In genomic region chr2:20661841-20662240, GRCm38 (mm10) we compare ENCODE assay signal across 30 mouse cellular contexts.
"Had no signal": no experiment of that assay in that cellular context is flagged by ENCODE, and none has a peak within 500 bp of the region (broad histone marks: within the 10 kb centered on the region; RNA-seq: fewer than 3 reads in every experiment).

No protein-coding gene starts in this region.

- H3K4me2 ChIP-seq: heart, embryonic 11.5 days; heart, embryonic 13.5 days; heart, embryonic 15.5 days; hindbrain, embryonic 12.5 days; hindbrain, embryonic 14.5 days; intestine, embryonic 15.5 days; limb, embryonic 12.5 days; liver, embryonic 11.5 days; liver, embryonic 13.5 days; liver, embryonic 15.5 days had no signal

- H3K36me3 ChIP-seq: heart, embryonic 13.5 days; heart, embryonic 15.5 days; hindbrain, embryonic 10.5 days; hindbrain, embryonic 12.5 days; intestine, embryonic 15.5 days; limb, embryonic 10.5 days; limb, embryonic 12.5 days; liver, embryonic 13.5 days; liver, embryonic 15.5 days had no signal

- DNase-seq: gastrocnemius, adult 2 months; gastrocnemius, postnatal 10 days; gastrocnemius, postnatal 25 days; heart, adult 2 months; heart, postnatal 14 days; heart, postnatal 36 days; kidney, adult 18-20 months; kidney, adult 8-10 months; kidney, postnatal 10 days; kidney, postnatal 25 days; kidney, postnatal 4 days; liver; liver, embryonic 13.5 days; liver, postnatal 0 days had no signal

- H3K4me1 ChIP-seq: liver, embryonic 13.5 days; liver, embryonic 15.5 days had no signal

- H3K27me3 ChIP-seq: heart, embryonic 13.5 days; heart, embryonic 15.5 days; hindbrain, embryonic 12.5 days; intestine, embryonic 15.5 days; limb, embryonic 12.5 days; liver, embryonic 13.5 days; liver, embryonic 15.5 days had no signal

- H3K9me3 ChIP-seq: heart, embryonic 13.5 days; heart, embryonic 15.5 days; hindbrain, embryonic 10.5 days; hindbrain, embryonic 12.5 days; intestine, embryonic 15.5 days; limb, embryonic 10.5 days; limb, embryonic 12.5 days; liver, embryonic 13.5 days; liver, embryonic 15.5 days had no signal

- ATAC-seq: hindbrain, embryonic 16.5 days; inflammation-experienced regulatory T-cells, adult 6 months; intestine, embryonic 15.5 days; intestine, postnatal 0 days; liver, postnatal 0 days had no signal

- H3K27ac ChIP-seq: gastrocnemius, adult 2 months; heart, adult 2 months; heart, embryonic 13.5 days; heart, embryonic 15.5 days; hindbrain, embryonic 10.5 days; hindbrain, embryonic 12.5 days; hindbrain, embryonic 14.5 days; intestine, embryonic 15.5 days; layer of hippocampus, adult 2 months; left cerebral cortex, adult 2 months; limb, embryonic 10.5 days; limb, embryonic 12.5 days; liver, embryonic 13.5 days; liver, embryonic 15.5 days had no signal

- H3K4me3 ChIP-seq: gastrocnemius, adult 2 months; heart, adult 2 months; heart, embryonic 13.5 days; heart, embryonic 15.5 days; hindbrain, embryonic 10.5 days; hindbrain, embryonic 12.5 days; intestine, embryonic 15.5 days; layer of hippocampus, adult 2 months; left cerebral cortex, adult 2 months; limb, embryonic 10.5 days; limb, embryonic 12.5 days; liver, embryonic 13.5 days; liver, embryonic 15.5 days had no signal

- H3K9ac ChIP-seq: heart, embryonic 13.5 days; heart, embryonic 15.5 days; hindbrain, embryonic 12.5 days; hindbrain, embryonic 14.5 days; intestine, embryonic 15.5 days; limb, embryonic 12.5 days; liver, embryonic 13.5 days; liver, embryonic 15.5 days; liver, postnatal 0 days had no signal
